Mouse (Mus musculus) hindbrain, embryonic 10.5 days (tissue): ENCODE results near the gene Gapdh. TPM values are rescaled to one million over a fixed set of nuclear protein-coding genes. Genes with fewer than 3 reads are reported as not detected.

Experiments used
- DNase-seq: peaks from one replicate; pipeline ENCODE4 v3.0.0-alpha.2; 2017; ENCODE audit warnings: low spot score
- H3K27ac ChIP-seq: fragments of 300-500 bp; sonication (generic); 2 replicates; pipeline ENCODE4 v1.5.1; 2016; ENCODE audit warnings: mild to moderate bottlenecking, moderate library complexity
- H3K27me3 ChIP-seq: fragments of 300-500 bp; sonication (generic); 2 replicates; pipeline ENCODE4 v1.6.1; 2016; ENCODE audit warnings: mild to moderate bottlenecking; ENCODE audit not compliant: poor library complexity, insufficient read depth, severe bottlenecking
- H3K36me3 ChIP-seq: fragments of 300-500 bp; sonication (generic); 2 replicates; pipeline ENCODE4 v1.6.1; 2016; ENCODE audit warnings: mild to moderate bottlenecking, moderate library complexity
- H3K4me1 ChIP-seq: fragments of 300-500 bp; sonication (generic); replicated peaks from 2 replicates; pipeline ENCODE4 v1.6.1; 2016; ENCODE audit warnings: mild to moderate bottlenecking
- H3K4me3 ChIP-seq: fragments of 300-500 bp; sonication (generic); 2 replicates; pipeline ENCODE4 v1.5.1; 2016; ENCODE audit warnings: mild to moderate bottlenecking, moderate library complexity
- H3K9me3 ChIP-seq: fragments of 300-500 bp; sonication (generic); 2 replicates; pipeline ENCODE4 v1.6.1; 2016; ENCODE audit warnings: mild to moderate bottlenecking, moderate library complexity
- WGBS: fragments of 180-500 bp; shearing (Covaris S2); methylation state at CpG from one replicate; pipeline ENCODE4 v1.1.7; 2016; 5-methylcytosine and 5-hydroxymethylcytosine counted together
- polyA plus RNA-seq: library from polyadenylated mRNA; unstranded; fragments of >200 nt; fragmentation: Nextera tagmentation; extraction: Ambion mirVana; gene quantifications from 2 replicates; pipeline ENCODE4 v1.2.1, GENCODE M21; 2016

Gapdh gene
- polyA plus RNA-seq, 1 experiment from 2014 or later = 2,613 TPM

GRCm38 (mm10) chr6:125191332-125192015, 25.2 kb upstream of the Gapdh start, which contains the start of the genes Ncapd2 and Mrpl51:
Gene Ncapd2 (minus strand): TSS chr6:125191701.
Gene Mrpl51 (plus strand): TSS chr6:125191801.
- Histone ChIP-seq H3K4me1 (peaks cover 30% of the 10 kb centered on the region), H3K36me3 (peaks cover 60% of the 10 kb centered on the region), H3K9me3 (no peaks in the 10 kb centered on the region), H3K4me3 (peak within 1 kb of the TSS; percentile 73), H3K27ac (peak within 1 kb of the TSS; percentile 99), H3K27me3 (no peaks in the 10 kb centered on the region)
- DNase-seq = peak; percentile 99
- WGBS = under 1% methylated on average over 54 of the region's 54 CpGs

DNA sequence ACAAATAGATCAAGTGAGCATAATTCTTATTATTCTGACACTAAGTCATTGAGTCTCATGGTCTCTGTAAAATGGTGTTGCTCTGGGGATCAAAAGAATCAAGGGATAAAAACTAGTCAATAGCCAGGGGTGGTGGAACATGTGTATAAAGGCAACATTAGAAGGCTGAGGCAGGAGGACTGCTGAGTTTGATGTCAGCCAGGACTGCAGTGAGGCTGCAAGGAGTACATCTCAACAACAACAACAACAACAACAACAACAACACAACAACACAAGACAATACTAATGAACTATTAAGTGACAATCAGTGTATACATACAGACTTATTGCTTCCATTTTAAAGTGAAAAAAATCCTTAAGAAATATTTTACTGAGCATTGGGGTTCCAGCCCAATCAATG, 24.5 kb upstream of the Gapdh start:
- H3K27ac ChIP-seq = peak overlapping the region; percentile 99
- peaks cover 24% of the 10 kb centered on the region for H3K4me1 ChIP-seq
- H3K9me3 ChIP-seq = no peaks in the 10 kb centered on the region
- peaks cover 66% of the 10 kb centered on the region for H3K36me3 ChIP-seq
- H3K27me3 ChIP-seq = no peaks in the 10 kb centered on the region
- DNase-seq = no peak
- H3K4me3 ChIP-seq = peak overlapping the region; percentile 73

DNA sequence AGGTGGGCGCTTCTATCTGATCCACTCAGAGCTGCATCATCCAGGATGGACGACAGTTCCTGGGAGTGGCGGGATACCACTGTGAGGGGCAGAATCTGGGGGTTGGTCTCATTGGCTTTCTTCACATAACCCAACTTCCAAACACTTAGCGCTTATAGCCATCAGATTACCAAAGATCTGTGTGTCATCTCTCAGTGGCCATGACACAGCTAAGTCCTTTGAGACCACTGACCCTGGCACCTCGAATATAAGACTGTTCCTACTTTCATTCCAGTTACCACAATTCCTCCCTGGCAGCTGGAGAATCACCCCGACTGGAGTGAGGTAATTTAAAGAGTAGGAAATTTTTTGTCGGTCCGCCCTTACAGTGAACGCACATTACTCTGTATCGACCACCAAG, 19.9 kb upstream of the Gapdh start:
- no peaks in the 10 kb centered on the region for H3K9me3 ChIP-seq
- H3K27ac ChIP-seq = no peak overlapping the region
- H3K4me1 ChIP-seq = peaks cover 10% of the 10 kb centered on the region
- H3K27me3 ChIP-seq = no peaks in the 10 kb centered on the region
- DNase-seq = no peak
- H3K36me3 ChIP-seq = peaks cover 86% of the 10 kb centered on the region
- no peak overlapping the region for H3K4me3 ChIP-seq
- 93% methylated on average over 10 of the region's 10 CpGs for WGBS

DNA sequence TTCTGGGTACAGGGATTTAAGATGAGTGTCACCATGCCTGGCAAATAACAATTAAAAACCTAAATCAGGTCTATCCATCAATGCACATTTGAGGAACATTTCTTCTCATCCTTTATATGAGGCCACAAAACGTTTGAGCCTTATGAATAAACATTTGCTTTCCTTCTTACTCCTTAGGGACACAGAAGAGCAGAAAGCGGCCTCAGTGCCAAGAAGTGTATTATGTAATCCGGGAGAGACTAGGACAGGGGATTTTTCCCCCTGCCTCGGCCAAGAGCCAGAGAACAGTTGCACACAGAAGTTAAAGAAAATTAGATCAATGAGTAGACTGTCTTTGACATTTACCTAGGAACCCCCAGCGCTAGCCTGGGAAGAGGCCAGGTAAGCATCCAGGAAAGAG, 15.9 kb upstream of the Gapdh start:
- no peaks in the 10 kb centered on the region for H3K27me3 ChIP-seq
- H3K4me1 ChIP-seq = no peaks in the 10 kb centered on the region
- peaks cover 100% of the 10 kb centered on the region for H3K36me3 ChIP-seq
- H3K4me3 ChIP-seq = no peak overlapping the region
- H3K9me3 ChIP-seq = no peaks in the 10 kb centered on the region
- WGBS = 86% methylated on average over 5 of the region's 5 CpGs
- no peak for DNase-seq
- no peak overlapping the region for H3K27ac ChIP-seq

GRCm38 (mm10) chr6:125179601-125180000, 13.3 kb upstream of the Gapdh start:
- H3K36me3 ChIP-seq = peaks cover 100% of the 10 kb centered on the region
- H3K9me3 ChIP-seq = no peaks in the 10 kb centered on the region
- H3K4me1 ChIP-seq = no peaks in the 10 kb centered on the region
- WGBS = 93% methylated on average over 7 of the region's 7 CpGs
- H3K27ac ChIP-seq = no peak overlapping the region
- no peak for DNase-seq
- no peak overlapping the region for H3K4me3 ChIP-seq
- no peaks in the 10 kb centered on the region for H3K27me3 ChIP-seq

DNA sequence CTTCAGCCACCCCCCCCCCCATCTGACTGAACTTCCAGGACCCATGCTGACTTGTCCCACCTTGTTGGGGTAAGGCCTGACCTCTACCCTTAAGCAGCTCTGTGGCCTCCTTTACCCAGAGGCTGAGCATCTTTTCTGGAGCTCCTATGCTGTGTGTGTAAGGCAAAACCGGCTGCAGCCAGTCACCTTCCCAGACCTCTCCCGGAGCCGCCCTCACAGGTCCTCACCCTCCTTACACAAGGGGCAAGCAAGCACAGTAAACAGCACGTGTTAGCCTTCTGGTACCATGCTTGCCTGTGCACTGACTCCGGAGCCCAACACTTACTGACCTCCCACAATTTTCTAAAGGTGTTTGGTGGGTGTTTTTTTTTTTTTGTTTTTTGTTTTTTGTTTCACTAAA, 9.2 kb upstream of the Gapdh start:
- no peak for DNase-seq
- no peak overlapping the region for H3K4me3 ChIP-seq
- no peak overlapping the region for H3K27ac ChIP-seq
- no peaks in the 10 kb centered on the region for H3K27me3 ChIP-seq
- 90% methylated on average over 5 of the region's 5 CpGs for WGBS
- H3K36me3 ChIP-seq = peaks cover 100% of the 10 kb centered on the region
- no peaks in the 10 kb centered on the region for H3K9me3 ChIP-seq
- no peaks in the 10 kb centered on the region for H3K4me1 ChIP-seq

GRCm38 (mm10) chr6:125173256-125173655, 7.0 kb upstream of the Gapdh start:
- WGBS = 92% methylated on average over 7 of the region's 7 CpGs
- no peak for DNase-seq
- H3K4me3 ChIP-seq = no peak overlapping the region
- no peak overlapping the region for H3K27ac ChIP-seq
- no peaks in the 10 kb centered on the region for H3K27me3 ChIP-seq
- peaks cover 100% of the 10 kb centered on the region for H3K36me3 ChIP-seq
- no peaks in the 10 kb centered on the region for H3K9me3 ChIP-seq
- no peaks in the 10 kb centered on the region for H3K4me1 ChIP-seq

DNA sequence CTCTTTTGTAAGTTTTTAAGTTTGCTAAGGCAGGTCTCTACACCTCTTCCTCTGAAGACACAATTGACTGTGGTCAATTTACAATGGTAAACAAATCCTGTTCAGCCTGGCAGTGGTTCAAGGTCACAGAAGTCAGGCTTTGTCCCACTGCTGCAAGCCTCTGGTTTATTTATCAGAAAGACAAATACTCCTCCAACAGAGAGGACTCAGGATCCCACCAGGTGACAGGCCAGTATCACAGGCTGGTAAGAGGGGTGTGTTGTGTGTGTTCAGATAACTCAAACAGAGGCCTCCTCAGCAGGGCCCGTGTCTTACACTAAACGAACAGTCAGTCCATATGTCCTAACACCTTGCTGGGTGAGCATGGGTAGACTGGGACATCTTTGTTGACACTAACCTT, 6.2 kb upstream of the Gapdh start:
- no peak overlapping the region for H3K4me3 ChIP-seq
- H3K36me3 ChIP-seq = peaks cover 100% of the 10 kb centered on the region
- WGBS = 93% methylated on average over 2 of the region's 2 CpGs
- H3K9me3 ChIP-seq = no peaks in the 10 kb centered on the region
- peaks cover 6% of the 10 kb centered on the region for H3K4me1 ChIP-seq
- no peak overlapping the region for H3K27ac ChIP-seq
- no peaks in the 10 kb centered on the region for H3K27me3 ChIP-seq
- no peak for DNase-seq

DNA sequence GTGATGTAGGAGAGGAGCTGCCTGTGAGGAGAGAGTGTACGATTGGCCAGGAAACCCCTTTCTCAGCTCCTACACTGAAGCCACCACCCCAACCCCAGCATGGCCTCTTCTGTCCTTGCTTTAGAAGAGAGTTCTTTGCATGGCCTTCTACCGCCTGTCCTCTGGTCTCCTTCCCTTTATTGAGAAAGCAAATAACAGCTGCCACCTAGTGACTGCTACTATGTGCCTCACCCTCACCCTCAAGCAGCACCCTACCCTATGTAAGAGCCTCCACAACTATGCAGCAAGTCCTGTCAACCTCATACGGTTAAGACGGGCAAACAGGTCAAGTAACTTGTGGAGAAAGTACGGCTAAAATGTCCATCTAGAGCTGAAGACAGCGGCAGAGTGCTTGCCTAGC, 3.9 kb upstream of the Gapdh start:
- no peak for DNase-seq
- no peak overlapping the region for H3K4me3 ChIP-seq
- H3K4me1 ChIP-seq = peaks cover 26% of the 10 kb centered on the region
- 87% methylated on average over 6 of the region's 6 CpGs for WGBS
- peaks cover 85% of the 10 kb centered on the region for H3K36me3 ChIP-seq
- no peaks in the 10 kb centered on the region for H3K27me3 ChIP-seq
- H3K9me3 ChIP-seq = no peaks in the 10 kb centered on the region
- no peak overlapping the region for H3K27ac ChIP-seq

DNA sequence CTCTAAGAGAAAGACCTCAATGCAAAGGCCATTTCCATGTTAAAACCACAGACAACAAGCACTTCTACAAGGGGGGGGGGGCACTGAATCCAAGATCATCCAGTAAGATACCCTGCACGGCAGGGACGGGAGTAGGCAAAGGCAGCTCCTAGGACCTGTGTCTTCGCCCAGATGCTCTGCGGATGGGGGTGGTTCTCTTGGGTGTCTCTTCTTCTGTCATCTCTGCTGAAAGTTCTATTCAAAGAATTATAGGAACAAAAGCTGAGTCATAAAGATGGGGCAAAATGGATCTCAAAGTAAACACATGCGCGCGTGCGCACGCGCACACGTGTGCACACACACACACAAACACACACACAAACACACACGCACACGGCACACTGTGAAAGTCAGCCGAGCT, 1.8 kb upstream of the Gapdh start:
- Histone ChIP-seq H3K4me1 (peaks cover 39% of the 10 kb centered on the region), H3K9me3 (no peaks in the 10 kb centered on the region), H3K36me3 (peaks cover 84% of the 10 kb centered on the region), H3K4me3 (no peak overlapping the region), H3K27ac (no peak overlapping the region), H3K27me3 (no peaks in the 10 kb centered on the region)
- 94% methylated on average over 14 of the region's 14 CpGs for WGBS
- no peak for DNase-seq

DNA sequence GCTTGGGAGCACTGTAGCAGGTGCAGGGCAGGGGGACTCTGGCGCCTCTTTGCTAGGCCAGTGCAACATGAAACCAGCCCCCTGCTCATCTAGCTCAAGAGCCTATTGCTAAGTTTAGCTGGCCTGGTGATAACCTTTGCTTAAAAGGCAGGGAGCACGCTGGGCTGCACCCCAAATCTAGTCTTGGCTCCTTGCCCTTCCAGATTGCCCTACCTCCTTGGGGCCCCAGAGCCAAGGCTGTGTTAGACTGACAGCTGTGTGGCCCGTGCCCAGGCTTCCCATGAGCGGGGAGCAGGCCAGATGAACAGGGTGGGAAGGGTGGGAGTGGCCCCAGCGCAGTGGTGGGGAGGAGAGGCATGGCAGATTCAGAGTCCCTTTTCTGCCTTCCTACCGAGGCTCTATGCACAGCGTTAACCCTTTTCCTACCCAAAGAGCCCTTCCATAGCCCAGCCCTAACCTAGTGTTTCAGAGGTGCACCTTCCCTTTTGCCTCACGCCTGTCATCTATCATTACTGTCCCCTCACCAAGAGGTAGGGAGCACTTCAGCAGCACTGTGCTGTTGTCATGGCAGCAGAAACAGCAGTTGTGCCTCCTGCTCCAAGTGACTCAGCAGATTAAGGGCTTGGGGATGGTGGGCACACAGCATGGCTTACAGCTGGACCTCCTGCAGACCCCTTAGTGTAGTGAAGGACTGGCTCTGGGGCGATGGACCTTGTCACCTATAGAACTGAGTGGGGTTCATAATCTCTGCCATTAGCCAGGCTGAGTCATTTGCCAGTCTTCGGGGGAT, 789 bp upstream of the Gapdh start:
- H3K27ac ChIP-seq = peak overlapping the region; percentile 99
- DNase-seq = peak; percentile 51
- peaks cover 82% of the 10 kb centered on the region for H3K36me3 ChIP-seq
- H3K4me1 ChIP-seq = peaks cover 46% of the 10 kb centered on the region
- H3K4me3 ChIP-seq = peak overlapping the region; percentile 92
- WGBS = 16% methylated on average over 10 of the region's 10 CpGs
- no peaks in the 10 kb centered on the region for H3K9me3 ChIP-seq
- no peaks in the 10 kb centered on the region for H3K27me3 ChIP-seq

DNA sequence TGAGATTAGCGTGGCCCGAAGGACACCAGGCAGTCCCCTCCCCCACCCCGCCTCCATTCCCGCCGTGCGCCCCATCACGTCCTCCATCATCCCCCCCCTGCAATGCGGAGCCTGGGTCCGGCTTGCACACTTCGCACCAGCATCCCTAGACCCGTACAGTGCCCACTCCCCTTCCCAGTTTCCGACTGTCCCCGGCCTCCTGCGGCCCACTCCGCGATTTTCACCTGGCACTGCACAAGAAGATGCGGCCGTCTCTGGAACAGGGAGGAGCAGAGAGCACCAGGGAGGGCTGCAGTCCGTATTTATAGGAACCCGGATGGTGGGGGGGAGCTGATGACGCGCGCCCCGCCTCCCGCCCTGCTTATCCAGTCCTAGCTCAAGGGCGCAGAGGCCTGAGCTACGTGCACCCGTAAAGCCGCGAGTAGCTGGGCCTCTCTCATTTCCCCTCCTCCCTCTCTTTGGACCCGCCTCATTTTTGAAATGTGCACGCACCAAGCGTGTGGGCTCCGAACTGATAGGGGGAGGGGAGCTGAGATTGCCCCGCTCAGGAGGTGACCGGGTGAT, 857 bp downstream of the Gapdh start:
- no peaks in the 10 kb centered on the region for H3K27me3 ChIP-seq
- peak overlapping the region; percentile 99 for H3K27ac ChIP-seq
- H3K4me3 ChIP-seq = peak overlapping the region; percentile 92
- peaks cover 82% of the 10 kb centered on the region for H3K36me3 ChIP-seq
- WGBS = under 1% methylated on average over 36 of the region's 36 CpGs
- H3K4me1 ChIP-seq = peaks cover 58% of the 10 kb centered on the region
- peak; percentile 97 for DNase-seq
- no peaks in the 10 kb centered on the region for H3K9me3 ChIP-seq
